Mouse (Mus musculus) erythroblast, adult 5-6 weeks (primary cell): ENCODE results near the gene Hoxd10. TPM values are rescaled to one million over a fixed set of nuclear protein-coding genes. Genes with fewer than 3 reads are reported as not detected.

Source experiments
- ATAC-seq: replicated peaks from 2 replicates; pipeline ENCODE4 v1.8.0; 2016; ENCODE audit warnings: moderate number of reproducible peaks, mild to moderate bottlenecking, moderate TSS enrichment, inconsistent platforms; ENCODE audit not compliant: poor library complexity, low FRiP score, severe bottlenecking
- total RNA-seq, 2 experiments: library from RNA; stranded (forward) in 1 of 2; stranded (reverse) in 1 of 2; fragments of 150-400 nt in 1 of 2; fragments of 200-764, 138-1000 nt in 1 of 2; gene quantifications; 2 replicates each; pipeline versions ENCODE4 v1.2.3 to v1.2.4; 2015 to 2017; ENCODE audit warnings: low replicate concordance in 2 of 2

Gene Hoxd10
- total RNA-seq, 2 experiments from 2014 or later: not detected

DNA sequence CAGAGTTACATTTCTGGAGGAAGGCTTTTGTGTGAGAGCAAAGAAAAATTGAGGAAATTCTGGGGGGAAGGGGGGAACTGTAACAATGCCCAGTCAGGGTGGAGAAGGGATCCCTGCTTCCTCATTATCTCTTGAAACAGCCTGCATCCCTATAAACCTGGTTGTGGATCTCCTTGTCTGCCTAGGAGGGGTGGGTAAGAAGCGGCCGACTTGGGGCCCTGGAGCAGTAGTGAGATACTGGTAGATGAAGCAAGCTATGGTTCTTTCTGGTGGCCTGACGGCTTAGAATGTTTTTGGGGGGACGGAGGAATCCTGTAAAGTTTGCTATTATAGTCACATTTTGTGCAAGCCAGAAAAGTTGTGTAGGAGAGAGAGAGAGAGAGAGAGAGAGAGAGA is 1.7 kb downstream of the Hoxd10 start:
- ATAC-seq: no peak

DNA sequence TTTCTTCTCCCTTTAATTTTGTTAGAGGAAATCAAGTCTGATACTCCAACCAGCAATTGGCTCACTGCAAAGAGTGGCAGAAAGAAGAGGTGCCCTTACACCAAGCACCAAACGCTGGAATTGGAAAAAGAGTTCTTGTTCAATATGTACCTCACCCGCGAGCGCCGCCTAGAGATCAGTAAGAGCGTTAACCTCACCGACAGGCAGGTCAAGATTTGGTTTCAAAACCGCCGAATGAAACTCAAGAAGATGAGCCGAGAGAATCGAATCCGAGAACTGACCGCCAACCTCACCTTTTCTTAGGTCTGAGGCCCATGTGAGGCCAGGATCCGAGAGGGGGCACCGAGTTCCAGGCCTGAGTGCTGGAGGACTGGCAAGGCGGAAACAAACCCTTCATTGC is 2.3 kb downstream of the Hoxd10 start:
- no peak for ATAC-seq

DNA sequence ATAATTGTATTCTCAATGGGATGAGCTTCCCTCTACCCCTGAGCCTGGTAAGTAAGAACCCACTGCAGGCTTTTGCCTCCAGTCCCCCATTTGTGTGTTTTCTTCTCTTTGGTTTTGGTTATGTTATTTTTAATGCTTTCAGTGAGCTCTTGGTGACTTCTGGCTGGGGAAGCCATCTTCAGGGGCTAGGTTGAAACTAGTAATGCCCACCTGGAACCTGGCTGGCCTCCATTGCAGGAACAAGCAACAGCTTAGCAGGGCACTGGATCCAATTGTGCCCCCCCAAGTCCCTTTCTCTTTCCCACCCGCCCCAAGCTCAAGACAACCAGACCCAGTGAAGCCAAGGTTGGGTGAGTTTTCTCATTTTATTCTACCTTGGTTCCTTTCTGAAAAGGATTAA is 3.7 kb downstream of the Hoxd10 start:
- no peak for ATAC-seq

DNA sequence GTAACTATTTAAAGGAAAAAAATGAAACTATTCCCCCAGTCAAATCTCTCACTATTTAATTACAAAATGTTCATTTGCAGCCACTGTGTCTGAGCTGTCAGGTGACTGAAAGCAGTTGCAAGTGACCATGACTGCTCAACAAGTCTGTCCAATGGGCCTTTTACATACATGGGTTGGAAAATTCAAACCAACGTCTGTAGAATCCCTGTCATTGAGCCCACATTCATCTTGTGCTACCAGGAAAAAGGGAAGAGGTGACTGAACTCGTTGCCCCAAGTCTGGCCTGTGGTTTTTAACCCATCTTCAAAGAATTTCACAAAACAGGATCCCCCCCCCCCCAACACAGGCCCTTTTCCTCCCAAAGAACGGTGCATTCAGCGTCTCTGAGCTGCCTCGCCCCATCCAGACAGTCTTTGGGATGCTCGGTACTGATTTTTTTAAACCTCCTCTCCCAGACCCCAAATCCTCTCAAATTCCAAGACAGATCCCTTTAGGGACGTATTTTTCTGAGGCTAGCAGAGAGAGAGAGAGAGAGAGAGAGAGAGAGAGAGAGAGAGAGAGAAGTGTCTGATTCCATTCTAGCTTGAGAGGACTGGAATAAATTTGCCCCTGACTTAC is 4.2 kb downstream of the Hoxd10 start:
- ATAC-seq: no peak

DNA sequence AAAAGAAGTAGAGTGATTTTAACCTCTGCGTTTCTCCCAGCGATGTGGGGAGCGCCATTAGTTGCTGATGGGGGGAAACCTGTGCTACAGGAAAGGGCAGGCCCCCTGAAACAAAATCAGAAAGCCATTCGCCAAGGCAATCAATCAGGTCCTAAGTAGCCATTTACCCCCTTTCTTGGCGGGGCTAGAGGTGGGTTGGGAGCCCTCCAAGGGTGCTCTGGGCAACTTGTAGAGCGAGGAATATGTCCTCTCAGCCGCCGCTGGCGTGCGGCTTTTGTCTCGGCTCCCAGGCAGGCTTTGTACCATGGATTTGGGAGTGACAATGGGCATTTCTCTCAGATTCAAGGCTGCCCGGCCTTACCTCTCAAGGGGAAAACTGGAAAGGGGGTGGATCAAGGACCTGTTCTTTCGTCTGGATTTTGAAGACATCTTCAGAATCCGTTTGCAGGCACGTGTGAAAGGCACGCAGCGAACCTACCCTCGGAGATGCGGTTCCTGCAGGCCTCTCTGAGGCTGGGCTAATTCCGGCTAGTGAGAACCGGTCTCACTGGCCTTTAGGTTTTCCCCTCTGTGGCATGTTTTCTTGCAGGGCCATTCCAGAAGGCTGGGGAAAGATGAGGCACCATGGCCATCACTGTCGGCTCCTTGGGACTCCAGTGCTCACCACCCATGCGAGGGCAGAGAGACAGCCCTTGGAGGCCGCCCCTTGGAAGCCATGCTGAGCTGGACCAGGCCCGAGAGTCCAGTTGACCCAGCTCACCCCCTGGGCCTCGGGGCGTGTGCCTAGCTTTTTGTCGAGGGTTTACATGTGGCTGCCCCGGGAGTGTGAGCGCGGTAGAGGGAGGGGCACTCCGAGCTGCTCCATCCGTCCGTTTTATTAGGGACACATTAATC is 5.0 kb downstream of the Hoxd10 start:
- no peak for ATAC-seq

DNA sequence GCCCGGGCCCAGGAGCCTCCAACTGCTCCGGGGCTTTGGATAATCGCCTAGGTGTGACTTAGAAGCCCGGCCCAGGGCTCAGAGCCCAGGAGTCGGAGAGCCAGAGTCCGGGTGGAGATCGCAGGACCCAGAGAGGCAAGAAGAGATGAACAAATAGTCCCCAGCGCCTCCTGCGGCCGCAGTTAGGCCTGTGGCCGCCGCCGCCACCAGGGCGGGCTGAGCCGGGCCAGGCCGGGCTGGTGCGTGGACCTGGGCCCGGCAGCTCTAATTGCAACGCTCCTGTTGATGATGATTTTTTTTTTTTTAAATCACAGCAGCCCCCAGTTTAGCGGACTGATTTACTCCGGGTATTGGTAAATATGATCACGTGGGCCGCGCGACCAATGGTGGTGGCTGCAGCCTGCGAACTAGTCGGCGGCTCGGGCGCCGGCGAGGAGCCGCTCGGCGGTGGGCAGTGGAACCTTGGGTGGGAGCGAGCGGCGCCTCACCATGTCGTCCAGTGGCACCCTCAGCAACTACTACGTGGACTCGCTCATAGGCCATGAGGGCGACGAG is 5.9 kb downstream of the Hoxd10 start, which contains the start of gene Hoxd9:
TSS of gene Hoxd9 (plus strand) at position 161 of the 555 bp plus-strand sequence.
- no peak for ATAC-seq

DNA sequence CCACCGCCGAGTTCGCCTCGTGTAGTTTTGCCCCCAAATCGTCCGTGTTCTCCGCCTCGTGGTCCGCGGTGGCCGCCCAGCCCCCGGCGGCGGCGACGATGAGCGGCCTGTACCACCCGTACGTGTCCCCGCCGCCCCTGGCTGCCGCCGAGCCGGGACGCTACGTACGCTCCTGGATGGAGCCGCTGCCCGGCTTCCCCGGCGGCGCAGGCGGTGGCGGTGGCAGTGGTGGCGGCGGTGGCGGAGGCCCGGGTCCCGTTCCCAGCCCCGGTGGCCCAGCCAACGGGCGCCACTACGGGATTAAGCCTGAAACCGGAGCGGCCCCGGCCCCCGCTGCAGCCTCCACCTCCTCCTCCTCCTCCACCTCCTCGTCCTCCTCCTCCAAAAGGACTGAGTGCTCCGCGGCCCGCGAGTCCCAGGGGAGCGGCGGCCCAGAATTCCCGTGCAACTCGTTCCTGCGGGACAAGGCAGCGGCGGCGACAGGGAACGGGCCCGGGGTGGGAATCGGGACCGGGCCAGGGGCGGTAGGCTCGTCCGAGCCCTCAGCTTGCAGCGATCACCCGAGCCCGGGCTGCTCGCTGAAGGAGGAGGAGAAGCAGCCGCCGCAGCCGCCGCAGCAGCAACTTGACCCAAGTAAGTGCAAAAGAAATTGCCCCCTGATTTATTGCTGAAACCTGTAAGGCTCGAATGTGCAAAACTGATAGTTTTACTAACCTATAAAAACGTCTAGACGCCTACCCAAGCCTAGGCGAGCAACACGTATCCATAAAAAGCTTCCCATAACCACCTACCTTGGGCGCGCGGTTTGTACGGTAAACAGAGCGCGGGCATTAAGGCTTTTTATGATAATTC is 6.7 kb downstream of the Hoxd10 start:
- no peak for ATAC-seq

DNA sequence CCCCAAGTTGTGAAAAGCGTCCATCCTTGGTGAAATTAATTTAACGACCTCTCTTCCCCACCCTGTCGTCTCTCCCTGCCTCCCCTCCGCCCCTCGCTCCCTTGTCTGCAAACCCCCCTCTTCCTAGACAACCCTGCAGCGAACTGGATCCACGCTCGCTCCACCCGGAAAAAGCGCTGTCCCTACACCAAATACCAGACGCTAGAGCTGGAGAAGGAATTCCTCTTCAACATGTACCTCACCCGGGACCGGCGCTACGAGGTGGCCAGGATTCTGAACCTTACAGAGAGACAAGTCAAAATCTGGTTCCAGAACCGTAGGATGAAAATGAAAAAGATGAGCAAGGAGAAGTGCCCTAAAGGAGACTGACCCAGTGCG is 7.3 kb downstream of the Hoxd10 start:
- no peak for ATAC-seq

DNA sequence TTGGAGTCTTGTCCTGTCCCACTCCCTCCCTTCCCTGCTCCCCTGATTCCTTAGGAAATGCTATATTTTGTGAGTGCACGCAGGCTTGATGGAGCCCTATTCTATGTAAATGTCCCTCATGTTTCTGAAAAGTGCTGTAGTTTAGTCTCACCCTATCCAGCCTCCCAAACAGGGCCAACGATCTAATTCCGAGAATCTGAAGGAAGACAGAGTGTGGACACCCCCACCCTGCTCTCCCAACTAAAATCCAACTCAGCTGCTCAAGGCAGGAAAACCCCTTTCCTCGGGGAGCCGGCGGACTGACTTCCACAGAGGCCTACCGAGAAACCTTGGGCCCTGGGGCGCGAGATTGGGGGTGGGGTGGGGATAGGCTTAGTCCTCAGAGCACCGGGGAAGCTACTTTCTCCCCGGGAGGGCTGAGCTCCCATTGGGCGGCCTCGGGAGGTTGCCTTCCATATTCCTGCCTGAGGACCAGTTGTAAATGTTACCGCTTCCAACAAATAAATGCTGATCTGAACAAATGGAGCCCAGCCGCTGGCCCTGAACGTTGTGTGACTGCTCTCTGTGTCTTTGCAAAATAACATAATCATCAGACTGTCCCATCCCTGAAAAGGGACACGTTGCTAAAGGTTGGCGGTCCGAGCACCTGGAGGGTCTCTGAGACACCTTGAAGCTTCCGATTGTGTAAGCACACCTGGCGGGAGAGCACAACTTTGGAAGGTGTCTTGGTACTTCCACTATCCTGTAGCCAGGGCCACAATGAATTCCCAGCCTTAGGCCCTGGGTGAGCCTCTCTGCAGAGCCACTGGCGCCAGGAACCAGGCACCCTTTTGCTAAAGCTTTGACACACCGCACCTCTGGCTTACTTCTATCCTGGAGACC is 8.2 kb downstream of the Hoxd10 start:
- no peak for ATAC-seq

DNA sequence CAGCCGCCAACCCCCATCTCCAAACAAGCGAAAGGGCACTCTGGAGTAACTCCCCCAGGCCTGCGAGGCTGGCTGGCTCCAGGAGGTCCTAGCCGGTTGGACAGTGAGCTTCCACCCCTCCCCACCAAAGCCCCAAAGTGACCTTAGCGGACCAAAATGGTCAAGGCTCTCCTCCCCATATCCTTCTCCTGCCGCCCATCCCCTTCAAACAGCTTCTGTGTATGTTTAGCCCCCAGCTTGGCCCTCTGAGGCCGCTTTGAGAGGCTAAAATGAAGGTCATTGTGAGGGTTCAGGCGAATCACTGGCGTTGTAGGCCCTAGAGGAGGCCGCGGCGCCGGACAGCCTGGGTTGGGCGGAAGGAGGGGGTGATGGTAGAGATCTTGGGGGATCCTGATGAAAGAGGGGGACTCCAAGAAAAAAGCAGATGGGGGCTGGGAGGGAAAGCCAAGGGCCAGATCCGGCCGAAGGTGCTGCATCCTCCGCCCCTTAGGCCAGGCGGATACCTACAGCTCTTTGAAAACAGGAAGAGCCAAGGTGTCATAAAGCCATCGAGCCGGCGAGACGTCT is 8.9 kb downstream of the Hoxd10 start:
- ATAC-seq: no peak

DNA sequence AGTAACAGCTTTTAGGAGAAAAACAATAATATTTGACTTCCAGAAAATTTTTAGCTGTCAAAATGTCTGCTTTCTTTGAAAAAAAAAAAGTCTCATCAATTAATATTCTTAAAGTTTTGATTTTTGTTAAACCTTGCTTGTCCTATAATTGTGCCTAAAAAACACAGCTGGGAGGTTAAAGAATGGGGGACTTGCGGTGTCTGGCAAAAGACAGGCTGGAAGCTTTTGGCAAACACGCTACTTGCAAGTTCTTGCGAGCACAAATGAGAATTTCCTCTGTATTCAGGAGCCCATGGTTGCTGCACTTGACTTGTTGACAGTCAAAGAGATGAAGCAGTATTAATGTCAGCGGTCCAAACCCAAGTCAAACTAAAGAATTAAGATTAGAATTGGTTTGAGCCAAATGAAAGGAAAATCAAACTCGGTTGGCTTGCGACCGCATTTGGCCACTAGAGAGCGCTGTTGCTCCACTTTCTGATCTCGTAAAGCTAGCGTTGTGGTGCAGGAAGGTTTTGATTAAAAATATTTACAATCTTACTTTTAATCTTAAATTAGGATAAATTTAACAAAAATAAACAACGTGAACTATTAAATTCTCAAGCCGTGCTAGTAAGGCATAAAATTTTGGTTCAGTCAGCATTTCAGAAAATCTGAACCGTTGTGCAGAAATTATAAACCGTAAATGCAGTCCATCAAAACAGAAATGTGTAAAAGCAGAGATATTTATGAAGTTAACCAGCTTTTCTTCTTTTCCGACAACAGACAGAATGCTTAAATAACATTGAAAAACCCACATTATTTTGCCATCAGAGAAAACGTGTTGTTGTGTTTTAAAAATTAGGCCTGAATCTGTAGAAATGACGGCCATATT is 10.5 kb downstream of the Hoxd10 start:
- no peak for ATAC-seq

DNA sequence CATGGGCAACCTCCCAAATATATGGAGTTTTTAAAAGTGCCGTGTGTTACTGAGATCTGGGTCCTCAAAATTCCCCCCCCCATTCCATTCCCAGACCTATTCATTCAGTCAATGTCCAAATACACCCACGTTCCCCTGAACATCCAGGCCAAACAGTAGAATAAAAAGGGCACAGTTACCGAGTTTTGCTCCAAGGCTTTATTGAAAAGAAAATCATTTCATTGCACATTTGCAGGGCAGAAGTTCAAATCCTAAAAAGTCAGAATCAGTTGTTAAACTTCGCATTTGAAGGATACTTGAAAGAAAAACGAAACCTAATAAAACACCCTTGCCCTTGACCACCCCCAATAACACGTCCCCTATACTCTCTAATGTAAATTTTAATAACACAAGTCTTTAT is 11.1 kb downstream of the Hoxd10 start:
- no peak for ATAC-seq

DNA sequence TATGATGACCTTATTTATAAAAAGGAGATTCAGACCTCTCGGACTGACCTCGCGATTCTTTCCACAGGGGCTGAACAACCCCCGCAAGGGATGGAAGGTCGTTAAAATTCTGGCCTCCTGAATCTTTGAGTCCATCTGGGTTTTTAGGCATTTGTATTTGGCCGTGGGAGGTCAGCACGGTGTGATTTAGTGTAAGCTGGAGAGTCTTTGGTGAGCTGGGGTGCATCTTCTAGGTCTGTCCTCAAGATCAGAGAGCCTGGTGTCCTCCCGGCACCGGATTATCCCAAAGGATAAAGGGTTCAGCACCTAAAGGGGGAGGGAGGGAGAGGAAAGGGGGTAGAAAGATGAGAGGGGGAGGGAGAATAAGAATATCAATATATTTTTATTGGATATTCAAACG is 11.6 kb downstream of the Hoxd10 start:
- no peak for ATAC-seq

DNA sequence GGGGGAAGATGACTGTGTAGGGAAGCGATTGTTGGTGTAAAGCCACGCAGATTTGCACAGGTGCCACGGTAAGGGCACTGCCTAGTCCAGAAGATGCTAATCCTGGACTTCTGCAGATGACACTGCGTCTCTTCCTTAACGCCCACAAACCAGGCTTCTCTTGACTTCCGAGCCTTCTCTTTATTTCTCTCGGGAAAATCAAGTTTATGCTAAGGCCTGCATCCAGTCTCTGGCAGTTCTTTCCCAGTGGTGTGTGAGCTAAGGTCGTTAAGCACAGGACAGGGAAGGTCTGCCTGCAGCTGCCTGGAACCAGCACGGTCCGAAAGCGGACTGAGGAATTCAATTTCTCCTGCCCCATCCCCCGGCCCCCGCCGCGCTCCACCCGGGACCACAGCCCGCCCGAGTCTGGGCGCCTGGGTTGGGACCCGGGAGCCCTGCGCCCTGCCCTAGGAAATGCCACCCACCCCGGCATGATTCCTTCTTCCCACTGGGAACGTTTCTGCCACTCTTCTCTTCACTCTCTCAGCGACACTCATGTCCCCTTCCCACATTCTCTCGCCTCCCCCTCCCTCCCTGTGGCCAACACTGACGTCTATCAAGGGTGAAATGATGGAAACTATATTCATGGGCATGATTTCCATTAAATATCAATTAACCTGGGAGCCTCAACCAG is 12.1 kb downstream of the Hoxd10 start:
- no peak for ATAC-seq

DNA sequence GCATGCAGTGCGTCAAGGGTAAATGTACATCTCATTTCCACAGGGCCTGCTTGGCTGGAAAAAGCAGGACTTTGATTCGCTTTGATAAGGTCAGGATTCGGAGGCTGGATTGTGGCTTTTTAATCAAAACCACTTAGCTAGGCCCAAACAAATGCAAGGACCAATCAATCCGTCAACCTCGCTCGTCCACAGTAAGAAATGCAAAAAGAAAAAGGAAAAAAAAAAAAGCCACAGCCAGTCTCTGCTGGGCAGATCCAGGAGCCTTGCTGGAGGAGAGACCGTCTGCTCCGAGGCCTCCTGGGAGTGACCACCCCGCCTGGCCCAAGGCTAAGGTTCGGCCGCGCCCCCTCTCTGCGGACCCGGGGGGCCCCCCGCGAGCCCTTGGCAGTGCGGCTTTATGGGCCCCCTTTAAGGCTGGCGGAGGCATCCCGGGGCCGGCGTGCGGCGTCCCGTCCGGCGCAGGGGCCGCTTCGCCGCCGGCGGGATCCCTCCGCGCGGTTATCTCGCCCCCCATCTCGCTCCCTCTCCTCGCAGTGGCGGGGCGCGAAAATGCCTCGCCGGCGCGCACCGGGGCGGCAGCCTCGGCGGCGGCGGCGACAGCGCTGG is 12.8 kb downstream of the Hoxd10 start, which contains the start of gene Hoxd8:
TSS of gene Hoxd8 (plus strand) at position 223 of the 606 bp plus-strand sequence.
- ATAC-seq: no peak

DNA sequence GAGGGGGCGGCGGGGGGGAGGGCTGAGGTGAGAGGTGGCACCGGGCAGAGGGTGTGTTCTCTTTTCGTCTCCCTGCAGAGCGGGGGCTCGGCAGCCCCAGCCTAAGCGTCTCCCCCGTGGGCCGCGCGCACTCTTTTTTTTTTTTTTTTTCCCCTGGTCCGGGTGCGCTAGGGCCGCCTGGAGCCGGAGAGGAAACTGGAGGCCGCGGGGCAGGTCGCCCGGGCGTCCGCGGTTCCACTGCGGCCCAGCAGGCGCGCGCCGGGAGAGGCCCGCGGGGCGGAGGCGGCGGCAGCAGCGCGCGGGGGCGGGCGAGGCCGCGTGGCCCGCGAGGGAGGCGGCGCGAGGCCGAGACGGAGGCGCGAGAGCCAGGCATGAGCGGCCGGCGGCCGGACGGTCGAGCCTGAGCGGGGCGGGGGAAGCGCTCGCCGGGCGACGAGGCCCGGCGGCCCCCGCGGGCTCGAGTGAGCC is 13.3 kb downstream of the Hoxd10 start:
- ATAC-seq: no peak
